27 mouse cellular contexts compared by ENCODE assay signal in genomic region chr10:117444761-117445160, GRCm38 (mm10).
"Had no signal": no experiment of that assay in that cellular context is flagged by ENCODE, and none has a peak within 500 bp of the region (broad histone marks: within the 10 kb centered on the region; RNA-seq: fewer than 3 reads in every experiment).

No protein-coding gene starts in this region.

- ATAC-seq: forebrain, embryonic 14.5 days; forebrain, embryonic 15.5 days; forebrain, embryonic 16.5 days; forebrain, postnatal 0 days had no signal

- H3K27me3 ChIP-seq: embryonic facial prominence, embryonic 12.5 days; embryonic facial prominence, embryonic 13.5 days; embryonic facial prominence, embryonic 15.5 days; forebrain, embryonic 12.5 days; forebrain, embryonic 15.5 days had no signal

- H3K4me2 ChIP-seq: embryonic facial prominence, embryonic 12.5 days; embryonic facial prominence, embryonic 13.5 days; embryonic facial prominence, embryonic 15.5 days; forebrain, embryonic 12.5 days; forebrain, embryonic 15.5 days had no signal

- H3K4me3 ChIP-seq: embryonic facial prominence, embryonic 10.5 days; embryonic facial prominence, embryonic 12.5 days; embryonic facial prominence, embryonic 13.5 days; embryonic facial prominence, embryonic 15.5 days; erythroblast, embryonic 14.5 days; forebrain, embryonic 10.5 days; forebrain, embryonic 12.5 days; forebrain, embryonic 15.5 days; gastrocnemius, adult 2 months; heart, adult 2 months; heart, embryonic 10.5 days had no signal

- H3K4me1 ChIP-seq: heart, embryonic 10.5 days had no signal

- H3K9ac ChIP-seq: embryonic facial prominence, embryonic 12.5 days; embryonic facial prominence, embryonic 13.5 days; embryonic facial prominence, embryonic 15.5 days; forebrain, embryonic 12.5 days; forebrain, embryonic 15.5 days; forebrain, postnatal 0 days had no signal

- H3K36me3 ChIP-seq: embryonic facial prominence, embryonic 10.5 days; embryonic facial prominence, embryonic 12.5 days; embryonic facial prominence, embryonic 13.5 days; embryonic facial prominence, embryonic 15.5 days; forebrain, embryonic 10.5 days; forebrain, embryonic 12.5 days; forebrain, embryonic 15.5 days; heart, embryonic 10.5 days had no signal

- H3K27ac ChIP-seq: embryonic facial prominence, embryonic 10.5 days; embryonic facial prominence, embryonic 12.5 days; embryonic facial prominence, embryonic 13.5 days; embryonic facial prominence, embryonic 15.5 days; forebrain, embryonic 10.5 days; forebrain, embryonic 12.5 days; forebrain, embryonic 15.5 days; gastrocnemius, adult 2 months; heart, adult 2 months; heart, embryonic 10.5 days had no signal

- DNase-seq: cerebellum, adult 2 months; cerebellum, adult 8-10 months; cerebellum, adult 9-10 months; cerebellum, adult 9-11 months; cerebellum, postnatal 10 days; cerebellum, postnatal 14 days; cerebellum, postnatal 25 days; embryo, embryonic 11 days; forebrain, postnatal 0 days; gastrocnemius, adult 2 months; gastrocnemius, postnatal 10 days; gastrocnemius, postnatal 14 days; gastrocnemius, postnatal 25 days; gastrocnemius, postnatal 36 days; heart, adult 18-20 months; heart, adult 2 months had no signal

- H3K9me3 ChIP-seq: embryonic facial prominence, embryonic 15.5 days; forebrain, embryonic 15.5 days; heart, embryonic 10.5 days had no signal
